ENCODE assay signal across 8 mouse cellular contexts in genomic region chr7:120754671-120755070, GRCm38 (mm10). TPM values are rescaled to one million over a fixed set of nuclear protein-coding genes. Genes with fewer than 3 reads are reported as not detected.
DNase-seq lines count a peak whose midpoint lies in the region; ATAC-seq and TF ChIP-seq lines count a peak whose summit lies in the region.

No protein-coding gene starts in this region.

- no peak overlapping the region for H3K27ac ChIP-seq in kidney, embryonic 15.5 days
- H3K27ac ChIP-seq in liver, adult 2 months (replicated peaks; ENCODE audit: insufficient read depth, low read depth, low read length) = no peak overlapping the region

- H3K9me3 ChIP-seq in kidney, embryonic 15.5 days (replicated peaks) = no peaks in the 10 kb centered on the region

- H3K36me3 ChIP-seq in kidney, embryonic 15.5 days = no peaks in the 10 kb centered on the region
- no peaks in the 10 kb centered on the region for H3K36me3 ChIP-seq in liver, adult 2 months (ENCODE audit: control insufficient read depth, insufficient read depth, low read length)
- H3K36me3 ChIP-seq in splenic B cell, adult 2 months (ENCODE audit: control insufficient read depth, insufficient read depth, low read length, poor library complexity, severe bottlenecking) = no peaks in the 10 kb centered on the region

- H3K4me1 ChIP-seq in kidney, embryonic 15.5 days = no peaks in the 10 kb centered on the region
- H3K4me1 ChIP-seq in liver, adult 2 months (ENCODE audit: control insufficient read depth, insufficient read depth, low read length) = no peaks in the 10 kb centered on the region

- no peak overlapping the region for H3K4me2 ChIP-seq in kidney, embryonic 15.5 days

- no peak overlapping the region for H3K4me3 ChIP-seq in kidney, embryonic 15.5 days (replicated peaks)
- no peak overlapping the region for H3K4me3 ChIP-seq in liver, adult 2 months (ENCODE audit: insufficient read depth, low read depth, low read length)

- 6% methylated on average over 5 of the region's 5 CpGs for WGBS in kidney, embryonic 15.5 days
- WGBS in liver, adult 2 months = 0% methylated on average over 5 of the region's 5 CpGs

- peak; percentile 98 for ATAC-seq in granulocyte monocyte progenitor cell, adult 5-6 weeks (replicated peaks; ENCODE audit: poor library complexity, severe bottlenecking)
- peak; percentile 73; the same call in 1 of the 2 replicates for ATAC-seq in kidney, embryonic 15.5 days (replicated peaks; ENCODE audit: low FRiP score)

- DNase-seq in 3134 (ENCODE audit: extremely low read depth, insufficient read length, low spot score) = peak; percentile 47
- DNase-seq in adrenal gland, adult 8-10 months = peak; percentile 50
- peak; percentile 77 for DNase-seq in embryo, embryonic 11.5 days (ENCODE audit: low read depth, low spot score)
- DNase-seq in liver, adult 2 months (ENCODE audit: extremely low read depth, low read depth, low spot score) = peak; percentile 50
- peak; percentile 90 for DNase-seq in naive thymus-derived CD4-positive, alpha-beta T cell, adult 2 months (ENCODE audit: low read depth)
- DNase-seq in splenic B cell, adult 2 months (ENCODE audit: low read depth, low spot score) = peak; percentile 86

- no peak for TF ChIP-seq POLR2A in liver, adult 2 months (IDR thresholded peaks at IDR 0.05; ENCODE audit: extremely low read depth, insufficient read depth, low read length)

- no peak overlapping the region for H3K9ac ChIP-seq in kidney, embryonic 15.5 days
- H3K9ac ChIP-seq in liver, adult 2 months (ENCODE audit: low read depth, low read length) = no peak overlapping the region

- H3K79me2 ChIP-seq in liver, adult 2 months (ENCODE audit: control insufficient read depth, insufficient read depth, low read length) = no peaks in the 10 kb centered on the region; the same call in 1 of the 2 replicates

- peak; percentile 97 for TF ChIP-seq CTCF in liver, adult 2 months (IDR thresholded peaks at IDR 0.05; ENCODE audit: low read depth, low read length)

- H3K27me3 ChIP-seq in kidney, embryonic 15.5 days = no peaks in the 10 kb centered on the region
- H3K27me3 ChIP-seq in liver, adult 2 months (ENCODE audit: control insufficient read depth, insufficient read depth, low read length) = no peaks in the 10 kb centered on the region
- no peaks in the 10 kb centered on the region for H3K27me3 ChIP-seq in splenic B cell, adult 2 months (ENCODE audit: control insufficient read depth, insufficient read depth, low read length, poor library complexity, severe bottlenecking)

RNA-seq across cellular contexts. Expression of gene Vwa3a, which starts 15.6 kb away (rescaled TPM):
- 1 to 10 TPM; 1.1 to 5.5 (median 3.3) TPM for total RNA-seq in adrenal gland, adult 8-10 months (2022)
- total RNA-seq in granulocyte monocyte progenitor cell, adult 5-6 weeks (2014; fragmentation: Nextera tagmentation) = not detected in 2 replicates
- not detected in 2 replicates for total RNA-seq in granulocyte monocyte progenitor cell, adult 5-6 weeks (2017)
- 0.10 and 0.17 TPM in 2 replicates for polyA plus RNA-seq in kidney, embryonic 15.5 days (2015; fragmentation: Nextera tagmentation; extraction: Ambion mirVana)
- under 0.01 TPM in 1 of 2 replicates, not detected in the other for total RNA-seq in liver, adult 2 months (2014; rRNA removed)
- not detected in 2 replicates for polyA plus RNA-seq in liver, adult 2 months (2012; rRNA removed)

RNA-seq across cellular contexts. Expression of gene Gm5737, which starts 57.5 kb away (rescaled TPM):
- not detected for total RNA-seq in adrenal gland, adult 8-10 months (2022)
- total RNA-seq in granulocyte monocyte progenitor cell, adult 5-6 weeks (2014; fragmentation: Nextera tagmentation) = not detected in 2 replicates
- total RNA-seq in granulocyte monocyte progenitor cell, adult 5-6 weeks (2017) = not detected in 2 replicates
- not detected in 2 replicates for polyA plus RNA-seq in kidney, embryonic 15.5 days (2015; fragmentation: Nextera tagmentation; extraction: Ambion mirVana)
- not detected in 2 replicates for total RNA-seq in liver, adult 2 months (2014; rRNA removed)
- polyA plus RNA-seq in liver, adult 2 months (2012; rRNA removed) = not detected in 2 replicates
